Mouse (Mus musculus): ENCODE data around the gene Zc3h12a. TPM values are rescaled to one million over a fixed set of nuclear protein-coding genes. Genes with fewer than 3 reads are reported as not detected.

Gene Zc3h12a
- polyA plus RNA-seq (2014; fragmentation: Nextera tagmentation; extraction: Ambion mirVana) = 0.71 and 1.2 TPM in 2 replicates

DNA sequence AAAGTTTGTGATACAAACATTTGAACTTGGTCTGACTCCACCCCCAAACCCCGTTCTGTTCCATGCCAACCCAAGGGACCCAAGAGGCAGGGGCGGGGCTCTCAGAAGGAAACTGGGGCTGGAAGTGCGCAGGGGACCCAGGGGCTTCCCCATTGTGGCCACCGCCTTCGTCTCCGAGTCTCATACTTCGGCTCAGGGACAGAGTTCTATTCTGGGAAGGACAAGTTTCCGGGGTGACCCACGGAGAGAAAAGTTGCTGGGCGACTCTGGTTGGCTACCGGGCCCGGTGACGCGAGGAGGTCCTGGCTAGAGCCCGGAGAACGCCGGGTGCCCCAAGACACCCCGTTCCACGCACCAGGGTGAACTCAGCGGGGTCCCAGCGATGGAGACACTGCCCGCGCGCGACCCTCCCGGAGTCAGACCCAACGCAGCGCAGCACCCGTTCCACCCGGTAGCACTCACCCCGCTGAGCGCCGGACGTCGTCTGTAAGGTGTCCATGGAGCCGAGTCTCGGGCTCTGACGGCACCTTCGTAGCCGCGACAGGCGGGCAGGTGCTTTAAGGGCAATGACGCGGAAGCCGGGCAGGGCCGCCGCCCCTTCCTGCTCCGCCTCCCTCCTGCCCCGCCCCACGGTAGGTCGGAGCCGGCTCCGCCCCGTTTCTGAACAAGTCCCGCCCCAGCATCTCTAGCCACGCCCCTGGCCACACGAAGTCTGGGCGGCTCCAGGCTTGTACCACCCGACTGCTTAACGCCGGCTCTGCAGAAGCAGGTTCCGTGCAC lies at the start of gene Zc3h12a:
Gene Zc3h12a (minus strand): TSS at position 536 of the 780 bp plus-strand sequence.
- H3K4me3 ChIP-seq (ENCODE audit: low read depth, low read length) = peak within 1 kb of the TSS; percentile 68
- DNase-seq (ENCODE audit: low spot score) (peak; percentile 91), ATAC-seq (ENCODE audit: low read depth) (peak; percentile 91)
- H3K4me1 ChIP-seq (ENCODE audit: control insufficient read depth, insufficient read depth, low read length) = peaks cover 17% of the 10 kb centered on the region; the same call in 1 of the 2 replicates
- H3K27ac ChIP-seq (replicated peaks; ENCODE audit: low read depth, low read length) = no peak within 1 kb of the TSS
- no peaks in the 10 kb centered on the region for H3K36me3 ChIP-seq (ENCODE audit: control insufficient read depth, insufficient read depth, low read length)
- H3K4me2 ChIP-seq (ENCODE audit: low read depth, low read length) = peak within 1 kb of the TSS; percentile 99
- WGBS = 1% methylated on average over 47 of the region's 62 CpGs
- no peaks in the 10 kb centered on the region for H3K9me3 ChIP-seq (ENCODE audit: control insufficient read depth, low read length)
- peaks cover 9% of the 10 kb centered on the region; the same call in 1 of the 2 replicates for H3K27me3 ChIP-seq (replicated peaks; ENCODE audit: control insufficient read depth, insufficient read depth, low read length)
- peak within 1 kb of the TSS; percentile 63 for H3K9ac ChIP-seq (ENCODE audit: low read depth, low read length)

DNA sequence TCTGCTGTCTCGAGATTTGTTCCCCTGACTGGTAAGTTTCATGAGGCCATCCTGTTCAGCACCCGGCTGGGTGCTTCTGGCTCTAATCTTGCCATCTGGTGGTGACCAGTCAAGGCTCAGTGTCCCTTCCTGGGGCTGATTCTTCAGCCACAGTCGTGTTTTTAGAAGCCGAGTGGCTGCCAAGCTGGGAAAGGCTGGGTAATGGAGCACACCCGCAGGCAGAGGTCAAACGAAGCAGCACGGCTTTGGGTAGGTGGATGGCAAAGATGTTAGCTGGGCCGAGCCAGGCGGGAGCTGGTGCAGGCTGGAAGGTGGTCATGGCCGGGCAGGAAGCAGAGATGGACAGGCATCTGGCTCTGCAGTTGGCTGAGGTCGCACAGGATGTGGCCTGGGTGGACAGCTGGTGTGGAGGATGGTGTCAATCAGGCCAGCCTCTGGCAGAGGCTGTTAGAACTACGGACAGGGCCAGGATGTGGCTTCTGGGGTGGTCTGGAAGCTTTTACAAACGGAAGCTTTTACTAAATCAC lies 49.1 kb upstream of the Zc3h12a start:
- peak; percentile 8 for DNase-seq (ENCODE audit: low spot score)
- Histone ChIP-seq H3K9me3 (ENCODE audit: control insufficient read depth, low read length) (no peaks in the 10 kb centered on the region), H3K4me3 (ENCODE audit: low read depth, low read length) (no peak overlapping the region)

DNA sequence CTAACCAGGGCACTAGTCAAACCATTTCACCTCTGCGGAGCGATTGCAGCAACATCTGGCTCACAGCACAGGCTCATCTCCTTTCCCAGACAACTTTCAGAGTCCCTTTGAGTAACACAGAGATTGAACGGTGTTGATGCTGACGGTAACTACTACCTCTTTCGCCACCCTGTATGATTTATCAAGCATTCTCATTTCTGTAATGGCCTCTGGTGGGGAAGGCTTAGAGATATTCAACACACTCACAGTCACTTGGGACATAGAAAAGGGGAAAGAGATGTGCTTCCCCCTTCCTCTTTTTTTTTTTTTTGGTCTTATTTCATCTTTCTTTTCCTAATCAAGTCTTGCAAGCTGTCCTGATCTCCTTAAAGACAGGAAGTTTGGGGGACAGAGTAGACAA lies 48.5 kb upstream of the Zc3h12a start:
- 83% methylated on average over 5 of the region's 5 CpGs for WGBS
- H3K4me3 ChIP-seq (ENCODE audit: low read depth, low read length) = no peak overlapping the region
- no peak for ATAC-seq (ENCODE audit: low read depth)

More for the DNA sequence above, 49.1 kb upstream of the Zc3h12a start:
- ATAC-seq (ENCODE audit: low read depth) = no peak
- H3K27ac ChIP-seq (replicated peaks; ENCODE audit: low read depth, low read length) = no peak overlapping the region
- no peaks in the 10 kb centered on the region for H3K4me1 ChIP-seq (ENCODE audit: control insufficient read depth, insufficient read depth, low read length)
- H3K27me3 ChIP-seq (replicated peaks; ENCODE audit: control insufficient read depth, insufficient read depth, low read length) = no peaks in the 10 kb centered on the region; the same call in 1 of the 2 replicates
- no peak overlapping the region for H3K4me2 ChIP-seq (ENCODE audit: low read depth, low read length)
- H3K9ac ChIP-seq (ENCODE audit: low read depth, low read length) = no peak overlapping the region
- 28% methylated on average over 13 of the region's 13 CpGs for WGBS
- H3K36me3 ChIP-seq (ENCODE audit: control insufficient read depth, insufficient read depth, low read length) = no peaks in the 10 kb centered on the region

DNA sequence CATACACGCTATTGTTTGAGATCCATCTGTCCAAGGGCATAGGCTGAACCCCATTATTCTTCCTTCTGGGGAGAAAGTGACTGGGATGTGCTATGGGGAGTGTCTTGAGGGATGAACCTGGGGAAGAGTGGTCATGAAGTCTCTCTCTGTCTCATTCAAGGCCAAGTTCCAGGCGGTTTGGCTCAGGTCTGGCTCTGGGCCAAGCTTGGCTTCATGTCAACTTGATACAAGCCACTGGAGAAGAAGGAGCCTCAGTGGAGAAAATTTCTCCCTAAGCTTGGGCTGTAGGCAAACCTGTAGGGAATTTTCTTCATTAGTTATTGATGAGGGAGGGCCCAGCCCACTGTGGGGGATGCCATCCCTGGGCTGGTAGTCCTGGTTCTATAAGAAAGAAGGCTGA lies 48.0 kb upstream of the Zc3h12a start:
- DNase-seq (ENCODE audit: low spot score) = peak; percentile 22

More for the DNA sequence above, 48.5 kb upstream of the Zc3h12a start:
- H3K27me3 ChIP-seq (replicated peaks; ENCODE audit: control insufficient read depth, insufficient read depth, low read length) = no peaks in the 10 kb centered on the region; the same call in 1 of the 2 replicates
- H3K36me3 ChIP-seq (ENCODE audit: control insufficient read depth, insufficient read depth, low read length) = no peaks in the 10 kb centered on the region
- H3K9me3 ChIP-seq (ENCODE audit: control insufficient read depth, low read length) = no peaks in the 10 kb centered on the region
- H3K4me2 ChIP-seq (ENCODE audit: low read depth, low read length) = no peak overlapping the region
- DNase-seq (ENCODE audit: low spot score) = no peak
- no peak overlapping the region for H3K27ac ChIP-seq (replicated peaks; ENCODE audit: low read depth, low read length)
- H3K9ac ChIP-seq (ENCODE audit: low read depth, low read length) = no peak overlapping the region
- H3K4me1 ChIP-seq (ENCODE audit: control insufficient read depth, insufficient read depth, low read length) = no peaks in the 10 kb centered on the region

DNA sequence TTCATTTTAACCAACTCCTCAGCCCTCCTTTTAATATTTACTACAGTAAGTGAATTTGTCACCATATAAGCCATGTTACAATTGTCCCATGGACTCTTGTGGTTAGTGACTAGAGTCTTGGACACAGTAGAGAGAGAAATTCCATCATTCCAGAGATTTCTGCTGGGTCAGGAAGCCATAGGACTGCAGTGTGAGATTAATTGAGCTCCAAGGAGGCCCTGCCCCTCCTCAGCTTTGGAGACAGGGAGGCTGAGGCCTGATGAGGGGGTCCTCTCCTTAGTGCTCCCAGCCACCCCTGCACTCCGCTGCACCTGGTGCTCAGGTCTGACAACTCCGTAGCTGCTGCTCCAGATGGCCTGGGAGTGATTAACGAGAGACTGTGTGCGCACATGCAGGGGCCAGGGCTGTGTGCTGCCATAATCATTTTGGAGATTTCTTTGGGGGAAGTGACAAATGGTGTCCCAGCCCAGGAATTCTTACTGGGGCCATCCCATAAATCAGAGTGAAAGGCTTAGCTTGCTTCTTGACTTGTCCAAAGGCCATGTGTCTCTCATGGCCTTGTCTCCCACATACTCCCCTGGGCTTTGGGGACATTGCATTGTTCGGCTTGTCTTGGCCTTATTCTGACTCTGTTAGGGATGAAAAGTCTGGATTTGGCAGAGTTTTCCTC lies 47.0 kb upstream of the Zc3h12a start:
- Histone ChIP-seq H3K4me3 (ENCODE audit: low read depth, low read length) (no peak overlapping the region), H3K4me2 (ENCODE audit: low read depth, low read length) (no peak overlapping the region), H3K36me3 (ENCODE audit: control insufficient read depth, insufficient read depth, low read length) (no peaks in the 10 kb centered on the region), H3K27me3 (replicated peaks; ENCODE audit: control insufficient read depth, insufficient read depth, low read length) (no peaks in the 10 kb centered on the region; the same call in 1 of the 2 replicates), H3K9me3 (ENCODE audit: control insufficient read depth, low read length) (no peaks in the 10 kb centered on the region), H3K27ac (replicated peaks; ENCODE audit: low read depth, low read length) (no peak overlapping the region), H3K9ac (ENCODE audit: low read depth, low read length) (no peak overlapping the region), H3K4me1 (ENCODE audit: control insufficient read depth, insufficient read depth, low read length) (no peaks in the 10 kb centered on the region)
- ATAC-seq (ENCODE audit: low read depth) (no peak), DNase-seq (ENCODE audit: low spot score) (no peak)
- whole genome bisulfite sequencing = 52% methylated on average over 5 of the region's 5 CpGs

More for the DNA sequence above, 48.0 kb upstream of the Zc3h12a start:
- Histone ChIP-seq H3K4me2 (ENCODE audit: low read depth, low read length) (no peak overlapping the region), H3K27ac (replicated peaks; ENCODE audit: low read depth, low read length) (no peak overlapping the region), H3K9ac (ENCODE audit: low read depth, low read length) (no peak overlapping the region), H3K27me3 (replicated peaks; ENCODE audit: control insufficient read depth, insufficient read depth, low read length) (no peaks in the 10 kb centered on the region; the same call in 1 of the 2 replicates), H3K4me1 (ENCODE audit: control insufficient read depth, insufficient read depth, low read length) (no peaks in the 10 kb centered on the region), H3K4me3 (ENCODE audit: low read depth, low read length) (no peak overlapping the region), H3K36me3 (ENCODE audit: control insufficient read depth, insufficient read depth, low read length) (no peaks in the 10 kb centered on the region), H3K9me3 (ENCODE audit: control insufficient read depth, low read length) (no peaks in the 10 kb centered on the region)
- ATAC-seq (ENCODE audit: low read depth) = no peak
- WGBS = 62% methylated on average over 2 of the region's 2 CpGs

DNA sequence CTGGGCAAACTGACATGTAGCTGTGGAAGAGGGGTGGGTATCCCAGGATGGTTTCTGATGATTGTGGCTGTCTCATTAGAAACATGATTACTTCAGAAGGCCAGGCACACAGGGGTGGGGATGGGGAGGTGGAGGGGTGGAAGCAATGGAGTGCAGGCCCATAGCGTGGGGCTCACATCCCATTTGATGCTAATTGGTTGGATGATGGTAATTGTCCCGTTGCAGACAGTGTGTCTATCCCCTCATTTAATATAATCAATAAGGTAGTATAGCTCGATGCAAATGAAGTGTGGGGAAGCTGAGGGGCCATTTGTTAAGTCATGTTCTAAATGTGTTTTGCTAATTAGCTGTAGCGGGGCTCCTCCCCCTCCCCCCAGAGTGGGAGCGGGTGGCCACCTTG lies 45.5 kb upstream of the Zc3h12a start:
- Histone ChIP-seq H3K9ac (ENCODE audit: low read depth, low read length) (no peak overlapping the region), H3K9me3 (ENCODE audit: control insufficient read depth, low read length) (no peaks in the 10 kb centered on the region), H3K27ac (replicated peaks; ENCODE audit: low read depth, low read length) (no peak overlapping the region), H3K4me3 (ENCODE audit: low read depth, low read length) (no peak overlapping the region), H3K4me1 (ENCODE audit: control insufficient read depth, insufficient read depth, low read length) (no peaks in the 10 kb centered on the region), H3K36me3 (ENCODE audit: control insufficient read depth, insufficient read depth, low read length) (no peaks in the 10 kb centered on the region), H3K4me2 (ENCODE audit: low read depth, low read length) (no peak overlapping the region), H3K27me3 (replicated peaks; ENCODE audit: control insufficient read depth, insufficient read depth, low read length) (no peaks in the 10 kb centered on the region; the same call in 1 of the 2 replicates)
- DNase-seq (ENCODE audit: low spot score) = no peak
- WGBS = 71% methylated on average over 5 of the region's 5 CpGs
- ATAC-seq (ENCODE audit: low read depth) = no peak

DNA sequence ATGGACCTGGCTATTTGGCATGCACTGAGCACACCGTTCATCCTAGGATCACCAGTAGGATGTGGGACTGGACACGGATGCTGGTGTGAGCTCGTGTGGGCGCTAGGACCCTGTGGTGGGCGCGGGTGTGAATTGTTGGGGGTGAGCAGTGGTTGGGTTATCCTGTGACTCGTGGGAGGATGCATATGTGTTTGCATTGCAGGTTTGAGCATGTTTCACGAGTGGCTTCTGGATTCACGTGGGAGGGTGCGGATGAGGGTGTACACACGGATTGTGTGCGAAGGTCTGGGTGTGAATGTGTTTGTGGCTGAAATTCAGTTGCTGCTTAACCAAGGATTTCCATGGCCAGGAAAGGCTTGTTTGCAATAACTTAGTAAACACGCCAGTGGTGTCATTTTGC lies 45.1 kb upstream of the Zc3h12a start:
- no peak overlapping the region for H3K4me3 ChIP-seq (ENCODE audit: low read depth, low read length)
- no peak overlapping the region for H3K4me2 ChIP-seq (ENCODE audit: low read depth, low read length)
- 84% methylated on average over 13 of the region's 13 CpGs for WGBS
- H3K4me1 ChIP-seq (ENCODE audit: control insufficient read depth, insufficient read depth, low read length) = no peaks in the 10 kb centered on the region
- ATAC-seq (ENCODE audit: low read depth) (no peak), DNase-seq (ENCODE audit: low spot score) (no peak)
- no peak overlapping the region for H3K27ac ChIP-seq (replicated peaks; ENCODE audit: low read depth, low read length)
- H3K9me3 ChIP-seq (ENCODE audit: control insufficient read depth, low read length) = no peaks in the 10 kb centered on the region
- H3K9ac ChIP-seq (ENCODE audit: low read depth, low read length) = no peak overlapping the region
- H3K36me3 ChIP-seq (ENCODE audit: control insufficient read depth, insufficient read depth, low read length) = no peaks in the 10 kb centered on the region
- H3K27me3 ChIP-seq (replicated peaks; ENCODE audit: control insufficient read depth, insufficient read depth, low read length) = no peaks in the 10 kb centered on the region; the same call in 1 of the 2 replicates

DNA sequence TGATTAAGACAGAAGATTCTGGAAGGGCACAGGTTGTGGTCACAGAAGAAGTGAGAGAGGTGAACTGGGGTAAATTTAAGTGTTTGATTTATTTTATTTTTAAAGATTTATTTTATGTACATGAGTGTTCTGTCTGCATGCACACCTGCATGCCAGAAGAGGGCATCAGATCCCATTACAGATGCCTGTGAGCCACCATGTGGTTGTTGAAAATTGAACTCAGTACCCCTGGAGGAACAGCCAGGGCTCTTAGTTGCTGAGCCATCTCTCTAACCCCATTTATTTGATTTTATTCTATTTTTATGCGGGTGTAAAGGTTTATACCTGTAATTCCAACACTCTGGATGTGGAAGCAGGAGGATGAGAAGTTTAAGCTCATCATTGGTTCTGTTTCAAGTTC lies 40.1 kb upstream of the Zc3h12a start:
- ATAC-seq (ENCODE audit: low read depth) = no peak
- 66% methylated on average over 1 of the region's 1 CpGs for WGBS
- no peaks in the 10 kb centered on the region for H3K4me1 ChIP-seq (ENCODE audit: control insufficient read depth, insufficient read depth, low read length)

More for the DNA sequence above, 40.1 kb upstream of the Zc3h12a start:
- DNase-seq (ENCODE audit: low spot score) = no peak
- Histone ChIP-seq H3K9me3 (ENCODE audit: control insufficient read depth, low read length) (no peaks in the 10 kb centered on the region), H3K4me3 (ENCODE audit: low read depth, low read length) (no peak overlapping the region), H3K9ac (ENCODE audit: low read depth, low read length) (no peak overlapping the region), H3K36me3 (ENCODE audit: control insufficient read depth, insufficient read depth, low read length) (no peaks in the 10 kb centered on the region), H3K27ac (replicated peaks; ENCODE audit: low read depth, low read length) (no peak overlapping the region), H3K4me2 (ENCODE audit: low read depth, low read length) (no peak overlapping the region), H3K27me3 (replicated peaks; ENCODE audit: control insufficient read depth, insufficient read depth, low read length) (no peaks in the 10 kb centered on the region; the same call in 1 of the 2 replicates)

All from embryonic facial prominence, embryonic 14.5 days (tissue).